Mouse (Mus musculus): ENCODE results near the gene Ttll13. TPM values are rescaled to one million over a fixed set of nuclear protein-coding genes. Genes with fewer than 3 reads are reported as not detected.

Ttll13 gene
- total and polyA plus RNA-seq, 3 experiments, result 0.26 to 3.7 (median 3.3) TPM

- Histone ChIP-seq H3K36me3 (replicated peaks) (peaks cover 95% of the 10 kb centered on the region), H3K4me3 (ENCODE audit: low read depth, low read length) (no peak overlapping the region), H3K9me3 (replicated peaks) (no peaks in the 10 kb centered on the region), H3K27me3 (ENCODE audit: insufficient read depth, low read length) (no peaks in the 10 kb centered on the region), H3K4me1 (ENCODE audit: insufficient read depth, low read depth, low read length) (no peaks in the 10 kb centered on the region; the same call in 1 of the 2 replicates)
- DNase-seq (ENCODE audit: low spot score) (no peak), ATAC-seq (ENCODE audit: extremely low read depth, insufficient number of reproducible peaks, low FRiP score, poor library complexity, severe bottlenecking) (no peak)
- TF ChIP-seq GATA2 (IDR thresholded peaks at IDR 0.05; ENCODE audit: borderline replicate concordance, low read depth, low read length) (no peak), POLR2AphosphoS5 (IDR thresholded peaks at IDR 0.05; ENCODE audit: insufficient replicate concordance, low read depth, low read length) (no peak), GATA1 (IDR thresholded peaks at IDR 0.05; ENCODE audit: borderline replicate concordance, low read length) (no peak), CTCF (IDR thresholded peaks at IDR 0.05; ENCODE audit: low read depth, low read length) (no peak), TAL1 (conservative IDR thresholded peaks at IDR 0.05; ENCODE audit: low read depth, low read length) (no peak)
Observed at GRCm38 (mm10) chr7:80280032-80280431, 33.9 kb downstream of the Ttll13 start.

GRCm38 (mm10) chr7:80280998-80281397, 34.8 kb downstream of the Ttll13 start:
- H3K27me3 ChIP-seq (ENCODE audit: insufficient read depth, low read length), result no peaks in the 10 kb centered on the region
- TF ChIP-seq CTCF (IDR thresholded peaks at IDR 0.05; ENCODE audit: low read depth, low read length) (no peak), GATA2 (IDR thresholded peaks at IDR 0.05; ENCODE audit: borderline replicate concordance, low read depth, low read length) (no peak), POLR2AphosphoS5 (IDR thresholded peaks at IDR 0.05; ENCODE audit: insufficient replicate concordance, low read depth, low read length) (no peak), GATA1 (IDR thresholded peaks at IDR 0.05; ENCODE audit: borderline replicate concordance, low read length) (no peak), TAL1 (conservative IDR thresholded peaks at IDR 0.05; ENCODE audit: low read depth, low read length) (no peak)
- no peaks in the 10 kb centered on the region for H3K9me3 ChIP-seq (replicated peaks)
- DNase-seq (ENCODE audit: low spot score) (no peak), ATAC-seq (ENCODE audit: extremely low read depth, insufficient number of reproducible peaks, low FRiP score, poor library complexity, severe bottlenecking) (no peak)
- peaks cover 97% of the 10 kb centered on the region for H3K36me3 ChIP-seq (replicated peaks)
- no peak overlapping the region for H3K4me3 ChIP-seq (ENCODE audit: low read depth, low read length)
- H3K4me1 ChIP-seq (ENCODE audit: insufficient read depth, low read depth, low read length), result no peaks in the 10 kb centered on the region; the same call in 1 of the 2 replicates

- H3K4me1 ChIP-seq (ENCODE audit: insufficient read depth, low read depth, low read length), result no peaks in the 10 kb centered on the region; the same call in 1 of the 2 replicates
- ATAC-seq (ENCODE audit: extremely low read depth, insufficient number of reproducible peaks, low FRiP score, poor library complexity, severe bottlenecking), result no peak
- no peaks in the 10 kb centered on the region for H3K27me3 ChIP-seq (ENCODE audit: insufficient read depth, low read length)
- TF ChIP-seq POLR2AphosphoS5 (IDR thresholded peaks at IDR 0.05; ENCODE audit: insufficient replicate concordance, low read depth, low read length), result no peak
- TF ChIP-seq GATA2 (IDR thresholded peaks at IDR 0.05; ENCODE audit: borderline replicate concordance, low read depth, low read length), result no peak
- TF ChIP-seq GATA1 (IDR thresholded peaks at IDR 0.05; ENCODE audit: borderline replicate concordance, low read length), result no peak
- TF ChIP-seq CTCF (IDR thresholded peaks at IDR 0.05; ENCODE audit: low read depth, low read length), result no peak
- TF ChIP-seq TAL1 (conservative IDR thresholded peaks at IDR 0.05; ENCODE audit: low read depth, low read length), result no peak
- H3K9me3 ChIP-seq (replicated peaks), result no peaks in the 10 kb centered on the region
- H3K36me3 ChIP-seq (replicated peaks), result peaks cover 97% of the 10 kb centered on the region
- no peak overlapping the region for H3K4me3 ChIP-seq (ENCODE audit: low read depth, low read length)
- DNase-seq (ENCODE audit: low spot score), result no peak
Observed at GRCm38 (mm10) chr7:80281646-80282045, 35.5 kb downstream of the Ttll13 start.

- no peak for DNase-seq (ENCODE audit: low spot score)
- H3K4me3 ChIP-seq (ENCODE audit: low read depth, low read length), result no peak overlapping the region
- H3K9me3 ChIP-seq (replicated peaks), result no peaks in the 10 kb centered on the region
- H3K27me3 ChIP-seq (ENCODE audit: insufficient read depth, low read length), result no peaks in the 10 kb centered on the region
- TF ChIP-seq TAL1 (conservative IDR thresholded peaks at IDR 0.05; ENCODE audit: low read depth, low read length) (no peak), CTCF (IDR thresholded peaks at IDR 0.05; ENCODE audit: low read depth, low read length) (no peak), GATA1 (IDR thresholded peaks at IDR 0.05; ENCODE audit: borderline replicate concordance, low read length) (no peak), POLR2AphosphoS5 (IDR thresholded peaks at IDR 0.05; ENCODE audit: insufficient replicate concordance, low read depth, low read length) (no peak), GATA2 (IDR thresholded peaks at IDR 0.05; ENCODE audit: borderline replicate concordance, low read depth, low read length) (no peak)
- ATAC-seq (ENCODE audit: extremely low read depth, insufficient number of reproducible peaks, low FRiP score, poor library complexity, severe bottlenecking), result no peak
- peaks cover 97% of the 10 kb centered on the region for H3K36me3 ChIP-seq (replicated peaks)
- no peaks in the 10 kb centered on the region; the same call in 1 of the 2 replicates for H3K4me1 ChIP-seq (ENCODE audit: insufficient read depth, low read depth, low read length)
Observed at GRCm38 (mm10) chr7:80283226-80283918, 37.2 kb downstream of the Ttll13 start.

GRCm38 (mm10) chr7:80284391-80284790, 38.2 kb downstream of the Ttll13 start:
- Histone ChIP-seq H3K27me3 (ENCODE audit: insufficient read depth, low read length) (no peaks in the 10 kb centered on the region), H3K36me3 (replicated peaks) (peaks cover 95% of the 10 kb centered on the region), H3K4me1 (ENCODE audit: insufficient read depth, low read depth, low read length) (no peaks in the 10 kb centered on the region; the same call in 1 of the 2 replicates), H3K4me3 (ENCODE audit: low read depth, low read length) (no peak overlapping the region), H3K9me3 (replicated peaks) (no peaks in the 10 kb centered on the region)
- ATAC-seq (ENCODE audit: extremely low read depth, insufficient number of reproducible peaks, low FRiP score, poor library complexity, severe bottlenecking) (no peak), DNase-seq (ENCODE audit: low spot score) (no peak)
- TF ChIP-seq GATA1 (IDR thresholded peaks at IDR 0.05; ENCODE audit: borderline replicate concordance, low read length) (no peak), GATA2 (IDR thresholded peaks at IDR 0.05; ENCODE audit: borderline replicate concordance, low read depth, low read length) (no peak), CTCF (IDR thresholded peaks at IDR 0.05; ENCODE audit: low read depth, low read length) (no peak), POLR2AphosphoS5 (IDR thresholded peaks at IDR 0.05; ENCODE audit: insufficient replicate concordance, low read depth, low read length) (no peak), TAL1 (conservative IDR thresholded peaks at IDR 0.05; ENCODE audit: low read depth, low read length) (no peak)

- ATAC-seq (ENCODE audit: extremely low read depth, insufficient number of reproducible peaks, low FRiP score, poor library complexity, severe bottlenecking), result no peak
- H3K9me3 ChIP-seq (replicated peaks), result no peaks in the 10 kb centered on the region
- no peaks in the 10 kb centered on the region for H3K27me3 ChIP-seq (ENCODE audit: insufficient read depth, low read length)
- no peak for DNase-seq (ENCODE audit: low spot score)
- H3K36me3 ChIP-seq (replicated peaks), result peaks cover 95% of the 10 kb centered on the region
- H3K4me1 ChIP-seq (ENCODE audit: insufficient read depth, low read depth, low read length), result no peaks in the 10 kb centered on the region; the same call in 1 of the 2 replicates
- no peak for TF ChIP-seq POLR2AphosphoS5 (IDR thresholded peaks at IDR 0.05; ENCODE audit: insufficient replicate concordance, low read depth, low read length)
- no peak for TF ChIP-seq GATA2 (IDR thresholded peaks at IDR 0.05; ENCODE audit: borderline replicate concordance, low read depth, low read length)
- no peak for TF ChIP-seq CTCF (IDR thresholded peaks at IDR 0.05; ENCODE audit: low read depth, low read length)
- no peak for TF ChIP-seq GATA1 (IDR thresholded peaks at IDR 0.05; ENCODE audit: borderline replicate concordance, low read length)
- TF ChIP-seq TAL1 (conservative IDR thresholded peaks at IDR 0.05; ENCODE audit: low read depth, low read length), result no peak
- no peak overlapping the region for H3K4me3 ChIP-seq (ENCODE audit: low read depth, low read length)
Observed at GRCm38 (mm10) chr7:80285725-80286124, 39.5 kb downstream of the Ttll13 start.
